Mouse (Mus musculus) heart, embryonic 13.5 days (tissue): ENCODE measurements around the gene Kcnh1. TPM values are rescaled to one million over a fixed set of nuclear protein-coding genes. Genes with fewer than 3 reads are reported as not detected.

Experiments used
- ATAC-seq: fragments of 200-750 bp; cut with Nextera tagmentation; 2 replicates; pipeline ENCODE4 v1.8.0; 2017; ENCODE audit warnings: moderate TSS enrichment; ENCODE audit not compliant: insufficient number of reproducible peaks, low FRiP score, low TSS enrichment; ENCODE audit errors: extremely low read depth
- H3K27ac ChIP-seq: fragments of 300-500 bp; sonication (generic); replicated peaks from 2 replicates; pipeline ENCODE4 v1.5.1; 2015; ENCODE audit warnings: moderate library complexity, mild to moderate bottlenecking, inconsistent platforms
- H3K27me3 ChIP-seq: fragments of 300-500 bp; sonication (generic); replicated peaks from 2 replicates; pipeline ENCODE4 v1.6.1; 2015; ENCODE audit warnings: mild to moderate bottlenecking, inconsistent platforms
- H3K36me3 ChIP-seq: fragments of 300-500 bp; sonication (generic); 2 replicates; pipeline ENCODE4 v1.6.1; 2015; ENCODE audit warnings: mild to moderate bottlenecking, inconsistent platforms
- H3K4me1 ChIP-seq: fragments of 300-500 bp; sonication (generic); 2 replicates; pipeline ENCODE4 v1.6.1; 2015; ENCODE audit warnings: inconsistent platforms
- H3K4me2 ChIP-seq: fragments of 300-500 bp; sonication (generic); 2 replicates; pipeline ENCODE4 v1.6.1; 2015; ENCODE audit warnings: inconsistent platforms, mild to moderate bottlenecking, moderate library complexity
- H3K4me3 ChIP-seq: fragments of 300-500 bp; sonication (generic); 2 replicates; pipeline ENCODE4 v1.5.1; 2015; ENCODE audit warnings: moderate library complexity, mild to moderate bottlenecking, inconsistent platforms
- H3K9ac ChIP-seq: fragments of 300-500 bp; sonication (generic); 2 replicates; pipeline ENCODE4 v1.6.1; 2015; ENCODE audit warnings: inconsistent platforms, mild to moderate bottlenecking, moderate library complexity
- H3K9me3 ChIP-seq: fragments of 300-500 bp; sonication (generic); 2 replicates; pipeline ENCODE4 v1.6.1; 2016; ENCODE audit warnings: inconsistent platforms
- WGBS: fragments of 180-500 bp; shearing (Covaris S2); methylation state at CpG from one replicate; pipeline ENCODE4 v1.1.7; 2015; ENCODE audit warnings: mixed read lengths; 5-methylcytosine and 5-hydroxymethylcytosine counted together
- polyA plus RNA-seq: library from polyadenylated mRNA; unstranded; fragments of >200 nt; fragmentation: Nextera tagmentation; extraction: Ambion mirVana; gene quantifications from 2 replicates; pipeline ENCODE4 v1.2.1, GENCODE M21; 2015

The Kcnh1 gene
- polyA plus RNA-seq, 1 experiment from 2014 or later, result 0.55 TPM

DNA sequence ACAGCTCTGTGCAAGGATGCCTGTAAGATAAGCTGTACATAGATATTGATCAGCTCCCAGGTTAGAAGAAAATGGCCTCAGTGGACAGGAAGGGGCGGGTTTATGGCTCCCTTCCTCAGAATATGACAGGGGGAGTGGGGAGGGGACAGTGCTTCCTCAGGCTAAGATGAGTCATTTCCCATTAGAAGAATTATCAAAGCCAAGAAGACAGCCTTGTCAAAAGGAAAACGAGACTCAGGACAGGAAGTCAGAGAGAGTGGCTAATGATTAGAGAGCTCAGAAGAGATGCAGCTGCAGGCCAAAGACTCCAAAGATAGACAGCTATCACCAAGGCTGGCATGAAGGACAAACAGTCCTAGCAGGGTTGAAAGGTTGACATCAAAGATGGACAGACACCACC is 341.6 kb downstream of the Kcnh1 start:
- Histone ChIP-seq H3K9me3 (peaks cover 4% of the 10 kb centered on the region; the same call in 1 of the 2 replicates), H3K27me3 (no peaks in the 10 kb centered on the region), H3K4me3 (no peak overlapping the region), H3K27ac (no peak overlapping the region), H3K9ac (no peak overlapping the region), H3K36me3 (no peaks in the 10 kb centered on the region), H3K4me1 (peaks cover 17% of the 10 kb centered on the region), H3K4me2 (no peak overlapping the region)
- WGBS, result 37% methylated on average over 2 of the region's 2 CpGs
- no peak for ATAC-seq

DNA sequence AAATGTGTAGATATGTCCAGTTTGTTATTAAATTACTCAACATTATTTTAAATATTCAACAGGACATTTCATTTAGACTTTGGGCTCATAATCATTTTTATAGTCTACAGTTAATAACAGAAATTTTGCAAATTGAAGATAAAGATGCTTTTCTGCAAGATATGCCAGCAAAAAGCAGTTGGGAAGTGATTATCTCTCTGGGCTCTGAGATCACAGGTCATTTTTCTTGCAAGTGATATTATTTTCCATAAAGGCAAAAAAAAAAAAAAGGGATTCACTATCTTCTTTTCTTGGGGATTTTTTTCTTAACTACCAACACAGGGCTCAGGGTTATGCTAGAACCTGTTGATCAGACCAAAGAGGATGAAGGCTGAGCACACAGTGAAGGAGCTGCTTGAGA is 342.4 kb downstream of the Kcnh1 start:
- H3K9ac ChIP-seq, result no peak overlapping the region
- peaks cover 4% of the 10 kb centered on the region; the same call in 1 of the 2 replicates for H3K9me3 ChIP-seq
- H3K4me2 ChIP-seq, result no peak overlapping the region
- no peaks in the 10 kb centered on the region for H3K27me3 ChIP-seq
- H3K27ac ChIP-seq, result no peak overlapping the region
- ATAC-seq, result no peak
- no peak overlapping the region for H3K4me3 ChIP-seq
- peaks cover 16% of the 10 kb centered on the region for H3K4me1 ChIP-seq
- H3K36me3 ChIP-seq, result no peaks in the 10 kb centered on the region

DNA sequence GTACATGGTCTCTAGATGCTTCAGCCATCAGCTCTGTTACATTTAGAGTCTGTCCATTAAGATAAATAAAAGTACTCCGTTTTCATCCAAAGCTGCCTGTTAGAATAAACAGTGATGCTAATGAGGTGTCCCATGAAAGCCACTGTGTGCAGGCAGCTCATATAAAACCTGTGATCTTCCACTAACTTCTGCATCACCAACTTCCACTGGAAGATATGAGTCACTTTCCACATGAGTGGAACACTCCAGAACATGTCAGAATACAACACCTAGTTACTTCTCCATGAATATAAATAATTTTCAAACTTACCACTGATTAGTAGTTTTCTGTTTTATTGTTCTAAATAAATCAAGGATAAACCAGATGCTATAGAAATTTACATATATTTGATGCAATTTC is 345.9 kb downstream of the Kcnh1 start:
- WGBS, result 50% methylated on average over 1 of the region's 1 CpGs
- Histone ChIP-seq H3K4me3 (no peak overlapping the region), H3K9me3 (no peaks in the 10 kb centered on the region), H3K27ac (no peak overlapping the region), H3K9ac (no peak overlapping the region), H3K27me3 (no peaks in the 10 kb centered on the region), H3K4me1 (peaks cover 9% of the 10 kb centered on the region), H3K36me3 (no peaks in the 10 kb centered on the region), H3K4me2 (no peak overlapping the region)
- ATAC-seq, result no peak

DNA sequence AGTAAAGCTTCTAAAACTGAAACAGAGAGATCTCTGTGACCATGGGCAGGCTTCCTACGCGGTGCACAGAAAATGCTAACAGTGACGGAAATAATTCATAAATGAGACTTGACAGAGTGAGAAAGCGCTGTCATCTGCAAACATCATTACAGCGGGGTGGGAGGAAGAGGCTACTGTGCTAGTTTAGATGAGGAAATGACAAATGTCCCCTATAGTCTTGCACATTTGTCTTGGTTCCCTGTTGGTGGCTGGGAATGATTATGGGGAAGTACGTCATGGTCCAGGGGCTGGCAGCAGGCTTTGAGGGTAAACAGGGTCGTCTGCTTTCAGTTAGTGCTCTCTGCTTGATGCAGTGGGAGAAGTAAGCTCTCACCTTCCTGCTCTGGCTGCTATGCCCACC is 346.6 kb downstream of the Kcnh1 start:
- Histone ChIP-seq H3K27me3 (no peaks in the 10 kb centered on the region), H3K9me3 (no peaks in the 10 kb centered on the region), H3K27ac (no peak overlapping the region), H3K36me3 (no peaks in the 10 kb centered on the region), H3K4me3 (no peak overlapping the region), H3K4me2 (no peak overlapping the region), H3K9ac (no peak overlapping the region), H3K4me1 (peaks cover 3% of the 10 kb centered on the region)
- no peak for ATAC-seq
- WGBS, result 68% methylated on average over 7 of the region's 7 CpGs

DNA sequence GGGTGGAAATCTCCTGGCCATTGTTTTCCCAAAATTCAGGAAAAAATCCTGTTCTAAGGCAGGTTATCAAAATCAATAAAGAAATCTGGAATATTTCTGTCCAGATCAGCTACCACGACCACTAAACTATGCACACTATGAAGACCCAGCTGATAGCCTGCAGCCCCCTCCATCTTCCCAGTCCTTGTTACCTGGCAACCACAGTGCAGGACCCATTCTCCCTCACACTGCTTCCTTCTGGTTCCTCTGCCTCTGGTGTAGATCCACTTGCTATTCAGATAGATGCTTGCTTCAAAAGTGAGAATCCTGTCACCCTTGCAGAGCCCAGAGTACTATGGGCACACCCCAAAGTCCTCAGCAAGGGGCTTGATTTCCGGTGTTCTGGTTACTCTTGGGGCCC is 351.5 kb downstream of the Kcnh1 start:
- H3K4me3 ChIP-seq, result no peak overlapping the region
- peaks cover 10% of the 10 kb centered on the region for H3K4me1 ChIP-seq
- no peak overlapping the region for H3K4me2 ChIP-seq
- H3K27ac ChIP-seq, result no peak overlapping the region
- no peaks in the 10 kb centered on the region for H3K27me3 ChIP-seq
- no peak for ATAC-seq
- H3K36me3 ChIP-seq, result no peaks in the 10 kb centered on the region
- 54% methylated on average over 2 of the region's 2 CpGs for WGBS
- no peak overlapping the region for H3K9ac ChIP-seq
- H3K9me3 ChIP-seq, result no peaks in the 10 kb centered on the region

DNA sequence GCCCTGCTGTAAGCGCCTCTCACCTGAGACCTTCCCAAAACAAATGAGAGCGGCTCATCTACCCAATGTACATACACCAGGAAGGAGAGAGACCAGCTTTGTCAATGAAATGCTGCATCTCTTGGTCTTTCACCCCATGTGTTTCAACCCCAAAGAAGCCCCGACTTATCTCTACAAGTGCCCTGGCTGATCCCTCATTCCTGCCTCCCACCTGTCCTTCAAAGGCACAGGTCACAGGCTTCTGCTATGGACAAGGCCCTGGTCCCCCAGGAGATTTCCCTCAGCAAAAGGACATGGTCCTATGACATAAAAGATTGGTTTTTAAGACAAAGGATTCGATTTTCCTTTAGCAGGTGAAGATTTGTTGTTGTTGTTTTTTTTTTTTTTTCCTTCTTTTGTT is 353.1 kb downstream of the Kcnh1 start:
- 76% methylated on average over 4 of the region's 4 CpGs for WGBS
- Histone ChIP-seq H3K4me3 (no peak overlapping the region), H3K4me2 (no peak overlapping the region), H3K9ac (no peak overlapping the region), H3K9me3 (no peaks in the 10 kb centered on the region), H3K4me1 (peaks cover 10% of the 10 kb centered on the region), H3K27ac (no peak overlapping the region), H3K36me3 (no peaks in the 10 kb centered on the region), H3K27me3 (no peaks in the 10 kb centered on the region)
- no peak for ATAC-seq

DNA sequence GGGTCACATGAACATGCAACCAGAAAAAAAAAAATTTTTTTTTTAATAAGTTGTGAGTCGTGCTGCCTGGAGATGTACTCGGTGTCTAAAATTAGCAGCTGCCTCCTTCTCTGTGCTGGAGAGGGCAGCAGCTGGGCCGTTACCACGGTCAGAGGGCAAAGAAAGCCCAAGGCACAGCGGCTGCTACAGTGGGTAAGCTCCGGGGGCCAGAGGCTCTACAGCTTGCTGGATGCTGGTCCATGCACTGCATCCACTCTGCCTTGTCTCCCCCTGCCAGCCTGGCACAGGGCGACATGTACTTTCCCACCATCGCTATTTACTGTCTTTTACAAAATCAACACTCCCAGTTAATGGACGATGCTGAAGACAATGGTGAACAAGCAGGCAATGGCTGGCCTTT is 353.5 kb downstream of the Kcnh1 start:
- Histone ChIP-seq H3K4me2 (no peak overlapping the region), H3K9me3 (no peaks in the 10 kb centered on the region), H3K9ac (no peak overlapping the region), H3K4me1 (peaks cover 10% of the 10 kb centered on the region), H3K4me3 (no peak overlapping the region), H3K27ac (no peak overlapping the region), H3K27me3 (no peaks in the 10 kb centered on the region), H3K36me3 (no peaks in the 10 kb centered on the region)
- 59% methylated on average over 9 of the region's 9 CpGs for WGBS
- ATAC-seq, result no peak

DNA sequence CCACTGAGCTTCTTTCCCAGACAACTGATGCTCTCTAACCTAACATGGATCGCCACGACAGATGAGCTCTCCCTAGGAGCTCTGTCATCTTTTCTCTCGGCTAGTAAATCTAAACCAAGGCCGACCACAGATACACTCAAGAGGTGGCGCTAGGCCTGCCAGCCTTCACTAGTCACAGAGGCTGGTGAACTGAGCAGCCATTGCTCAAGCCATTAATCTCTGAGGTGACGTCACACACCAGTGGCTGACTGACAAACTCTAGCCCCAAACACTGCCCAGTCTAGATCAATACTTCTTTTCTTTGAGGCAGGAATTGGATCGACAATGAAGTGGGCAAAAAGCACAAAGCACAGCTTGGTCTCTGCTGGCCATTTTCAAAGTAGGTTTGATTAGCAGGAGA is 354.3 kb downstream of the Kcnh1 start:
- H3K9me3 ChIP-seq, result no peaks in the 10 kb centered on the region
- H3K36me3 ChIP-seq, result no peaks in the 10 kb centered on the region
- no peak overlapping the region for H3K4me2 ChIP-seq
- no peak overlapping the region for H3K9ac ChIP-seq
- H3K4me1 ChIP-seq, result peaks cover 10% of the 10 kb centered on the region
- WGBS, result 68% methylated on average over 7 of the region's 7 CpGs
- H3K4me3 ChIP-seq, result no peak overlapping the region
- H3K27ac ChIP-seq, result no peak overlapping the region
- no peak for ATAC-seq
- no peaks in the 10 kb centered on the region for H3K27me3 ChIP-seq

DNA sequence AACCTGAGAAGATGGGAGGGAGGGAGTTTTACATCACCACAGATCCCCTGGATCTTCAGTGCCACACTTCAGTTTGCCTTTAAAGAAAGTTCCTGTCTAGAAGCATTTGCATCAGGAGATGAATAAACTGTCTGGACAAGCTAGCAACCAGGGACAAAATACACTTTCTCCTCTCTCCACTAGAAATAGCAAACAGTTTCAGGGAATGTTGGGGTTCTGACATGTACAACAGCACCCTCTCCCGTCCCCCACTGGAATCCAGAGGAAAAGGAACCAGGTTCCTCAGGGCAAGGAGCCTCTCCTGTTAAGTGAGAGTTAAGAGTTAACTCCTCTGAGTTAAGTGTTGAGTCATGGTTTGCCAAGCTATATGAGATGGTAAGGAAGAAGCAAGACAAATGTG is 356.3 kb downstream of the Kcnh1 start:
- Histone ChIP-seq H3K4me3 (no peak overlapping the region), H3K27me3 (no peaks in the 10 kb centered on the region), H3K4me1 (peaks cover 10% of the 10 kb centered on the region), H3K9ac (no peak overlapping the region), H3K4me2 (no peak overlapping the region), H3K27ac (no peak overlapping the region), H3K9me3 (no peaks in the 10 kb centered on the region), H3K36me3 (no peaks in the 10 kb centered on the region)
- no peak for ATAC-seq
- 31% methylated on average over 1 of the region's 1 CpGs for WGBS

DNA sequence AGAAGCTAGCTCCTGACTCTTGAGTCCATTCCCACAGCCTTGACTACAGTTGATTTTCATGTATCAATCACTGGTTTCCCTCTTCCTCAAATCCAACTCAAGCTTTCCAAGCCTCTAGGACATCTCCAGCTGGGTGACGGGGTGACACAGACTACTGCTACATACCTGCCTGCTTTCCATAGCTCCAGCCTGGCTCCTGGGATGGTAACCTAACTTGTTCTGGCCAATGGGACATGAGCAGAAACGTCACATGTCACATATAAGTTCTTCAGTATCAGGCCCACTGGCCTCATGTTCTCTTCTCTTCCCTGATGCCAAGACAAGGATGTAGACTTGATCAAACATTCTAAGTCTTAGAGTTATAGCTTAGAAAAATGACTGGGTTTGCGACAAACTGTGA is 360.0 kb downstream of the Kcnh1 start:
- Histone ChIP-seq H3K4me2 (no peak overlapping the region), H3K27me3 (no peaks in the 10 kb centered on the region), H3K9ac (no peak overlapping the region), H3K4me3 (no peak overlapping the region), H3K27ac (no peak overlapping the region), H3K4me1 (no peaks in the 10 kb centered on the region), H3K36me3 (no peaks in the 10 kb centered on the region), H3K9me3 (no peaks in the 10 kb centered on the region)
- 79% methylated on average over 3 of the region's 3 CpGs for WGBS
- ATAC-seq, result no peak

DNA sequence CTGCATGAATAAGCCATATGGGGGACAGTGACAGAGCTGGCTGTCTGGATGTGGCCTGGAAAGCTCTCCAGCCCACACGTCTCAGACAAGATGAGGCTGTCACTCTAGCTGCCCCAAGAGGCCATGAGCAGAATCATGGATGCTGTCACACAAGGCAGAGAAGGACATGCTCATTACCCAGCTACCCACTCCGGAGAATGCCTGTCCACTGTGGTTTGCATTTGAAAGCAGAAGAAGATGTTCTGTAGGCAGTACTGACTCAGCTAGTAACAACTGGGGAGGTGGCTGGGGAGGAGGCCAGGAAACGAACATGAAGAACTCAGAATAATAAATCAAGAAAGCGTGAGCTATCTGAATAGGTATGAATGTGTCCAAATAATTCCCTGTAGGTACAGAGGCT is 364.9 kb downstream of the Kcnh1 start:
- no peak overlapping the region for H3K9ac ChIP-seq
- H3K4me2 ChIP-seq, result no peak overlapping the region
- no peaks in the 10 kb centered on the region for H3K9me3 ChIP-seq
- no peak overlapping the region for H3K4me3 ChIP-seq
- no peaks in the 10 kb centered on the region for H3K27me3 ChIP-seq
- H3K27ac ChIP-seq, result no peak overlapping the region
- no peak for ATAC-seq
- WGBS, result 65% methylated on average over 4 of the region's 4 CpGs
- no peaks in the 10 kb centered on the region for H3K36me3 ChIP-seq
- H3K4me1 ChIP-seq, result no peaks in the 10 kb centered on the region

DNA sequence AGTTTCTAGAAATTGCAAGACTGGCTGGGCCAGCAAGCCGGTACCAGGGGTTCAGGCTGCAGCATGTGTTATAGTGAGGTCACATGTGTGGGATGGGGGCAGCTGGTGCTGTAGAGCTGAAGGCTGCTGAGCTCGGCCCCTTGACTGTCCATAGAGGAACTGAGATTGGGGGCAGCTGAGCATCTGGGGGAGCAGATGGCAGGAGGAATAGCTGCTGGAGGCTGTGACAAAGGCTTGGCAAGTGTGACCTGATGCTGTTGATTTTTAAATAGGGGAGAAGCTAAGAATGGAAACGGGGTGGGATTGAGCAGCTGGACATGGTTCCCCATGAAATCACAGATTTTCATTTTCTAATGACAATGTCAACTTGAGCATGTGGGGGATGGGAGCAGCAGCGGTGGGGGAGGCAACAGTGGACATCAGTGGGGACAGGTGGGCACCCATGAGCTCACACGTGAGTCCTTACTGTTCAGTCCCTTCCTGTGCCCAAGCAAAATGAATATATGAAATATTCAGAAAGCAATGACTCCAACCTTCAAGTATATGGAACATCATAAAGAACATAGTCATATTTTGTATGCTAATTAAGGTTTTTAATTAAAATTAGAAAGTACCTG is 367.5 kb downstream of the Kcnh1 start:
- Histone ChIP-seq H3K9me3 (no peaks in the 10 kb centered on the region), H3K27ac (no peak overlapping the region), H3K4me2 (no peak overlapping the region), H3K9ac (no peak overlapping the region), H3K4me1 (no peaks in the 10 kb centered on the region), H3K4me3 (no peak overlapping the region), H3K27me3 (no peaks in the 10 kb centered on the region), H3K36me3 (no peaks in the 10 kb centered on the region)
- ATAC-seq, result no peak
- WGBS, result 61% methylated on average over 5 of the region's 5 CpGs
